In the genomic region with DNA sequence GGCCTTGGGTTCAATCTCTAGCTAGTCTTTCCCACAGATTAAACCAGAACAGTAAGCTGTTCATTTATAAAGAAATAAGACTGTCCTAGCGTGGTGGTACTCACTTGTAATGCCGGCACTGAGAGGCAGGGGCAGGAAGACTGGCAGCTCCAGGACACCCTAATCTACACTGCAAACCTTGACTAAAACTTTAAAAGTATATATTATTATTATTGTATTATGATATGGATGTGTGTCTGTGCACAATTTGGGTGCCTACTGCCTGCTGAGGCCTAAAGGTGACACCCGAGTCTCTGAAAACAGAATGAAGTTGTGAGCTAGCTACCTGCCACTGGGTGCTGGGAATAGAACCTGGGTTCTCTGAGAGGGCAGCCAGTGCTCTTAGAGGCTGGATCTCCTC, we compare ENCODE assay signal across 8 mouse cellular contexts. TPM values are rescaled to one million over a fixed set of nuclear protein-coding genes. Genes with fewer than 3 reads are reported as not detected.
A peak's percentile ranks its signal among the peaks of the same experiment; 100 is the strongest.
DNase-seq lines count a peak whose midpoint lies in the region; ATAC-seq and TF ChIP-seq lines count a peak whose summit lies in the region.

No protein-coding gene starts in this region.

- no peaks in the 10 kb centered on the region for H3K9me3 ChIP-seq in heart, embryonic 13.5 days
- H3K9me3 ChIP-seq in CH12.LX (replicated peaks; ENCODE audit: low read length) = peaks cover 6% of the 10 kb centered on the region
- H3K9me3 ChIP-seq in forebrain, embryonic 15.5 days = no peaks in the 10 kb centered on the region
- no peaks in the 10 kb centered on the region for H3K9me3 ChIP-seq in liver, embryonic 15.5 days (replicated peaks)

- no peak overlapping the region for H3K27ac ChIP-seq in heart, embryonic 13.5 days (replicated peaks)
- H3K27ac ChIP-seq in CH12.LX (ENCODE audit: insufficient read depth, low read depth) = no peak overlapping the region
- H3K27ac ChIP-seq in forebrain, embryonic 15.5 days (replicated peaks) = no peak overlapping the region
- no peak overlapping the region for H3K27ac ChIP-seq in liver, embryonic 15.5 days (replicated peaks)
- no peak overlapping the region for H3K27ac ChIP-seq in cerebellum, adult 2 months (ENCODE audit: insufficient read depth, low read length)

- WGBS in heart, embryonic 13.5 days = 90% methylated on average over 3 of the region's 3 CpGs
- 84% methylated on average over 3 of the region's 3 CpGs for WGBS in forebrain, embryonic 15.5 days
- 76% methylated on average over 3 of the region's 3 CpGs for WGBS in liver, embryonic 15.5 days (ENCODE audit: insufficient replicate concordance)
- WGBS in cerebellum, adult 2 months = 75% methylated on average over 3 of the region's 3 CpGs

- TF ChIP-seq RAD21 in CH12.LX (IDR thresholded peaks at IDR 0.05; ENCODE audit: low read depth, low read length) = no peak

- peaks cover 27% of the 10 kb centered on the region for H3K36me3 ChIP-seq in heart, embryonic 13.5 days
- H3K36me3 ChIP-seq in CH12.LX (replicated peaks in 1 of 2; ENCODE audit: control insufficient read depth in 1 of 2, insufficient read depth in 1 of 2, low read length in 1 of 2) = peaks cover 9 to 20% of the 10 kb centered on the region in 2 experiments
- H3K36me3 ChIP-seq in forebrain, embryonic 15.5 days = peaks cover 7% of the 10 kb centered on the region; the same call in 1 of the 2 replicates
- H3K36me3 ChIP-seq in liver, embryonic 15.5 days (replicated peaks) = peaks cover 17% of the 10 kb centered on the region

- H3K4me1 ChIP-seq in heart, embryonic 13.5 days = peaks cover 23% of the 10 kb centered on the region
- H3K4me1 ChIP-seq in CH12.LX (ENCODE audit: control insufficient read depth in 1 of 2, insufficient read depth in 2 of 2) = peaks cover 7 to 21% of the 10 kb centered on the region in 2 experiments; a peak in 3 of 4 replicates
- H3K4me1 ChIP-seq in forebrain, embryonic 15.5 days = peaks cover 23% of the 10 kb centered on the region
- H3K4me1 ChIP-seq in liver, embryonic 15.5 days (replicated peaks) = peaks cover 24% of the 10 kb centered on the region
- peaks cover 3% of the 10 kb centered on the region; the same call in 1 of the 2 replicates for H3K4me1 ChIP-seq in cerebellum, adult 2 months (ENCODE audit: control insufficient read depth, insufficient read depth, low read length)

- peak overlapping the region; percentile 86 for H3K4me2 ChIP-seq in heart, embryonic 13.5 days
- H3K4me2 ChIP-seq in CH12.LX (ENCODE audit: insufficient read depth, low read depth, poor library complexity, severe bottlenecking) = peak overlapping the region; percentile 99
- H3K4me2 ChIP-seq in forebrain, embryonic 15.5 days (replicated peaks) = peak overlapping the region; percentile 77
- peak overlapping the region; percentile 89 for H3K4me2 ChIP-seq in liver, embryonic 15.5 days

- H3K79me2 ChIP-seq in CH12.LX (replicated peaks; ENCODE audit: control insufficient read depth, extremely low read depth, insufficient read depth, poor library complexity, severe bottlenecking) = peaks cover 37% of the 10 kb centered on the region

- DNase-seq in heart, postnatal 10 days = no peak
- no peak for DNase-seq in CH12.LX (ENCODE audit: extremely low read depth)
- no peak for DNase-seq in cerebellum, adult 2 months
- no peak for DNase-seq in MN1 (ENCODE audit: low spot score)
- no peak for DNase-seq in natural killer cell, adult 2 months (ENCODE audit: low spot score in 2 of 2)

- in situ Hi-C loops in CH12.LX (cut with MboI; ENCODE audit: low pct_ligation_motif_present, low pct_unique_long_range_greater_than_20kb, low sequenced_read_pairs) = no loop called here

- peak overlapping the region; percentile 96 for H3K9ac ChIP-seq in heart, embryonic 13.5 days
- H3K9ac ChIP-seq in CH12.LX (ENCODE audit: insufficient read depth, low read depth) = peak overlapping the region; percentile 90
- no peak overlapping the region for H3K9ac ChIP-seq in forebrain, embryonic 15.5 days (replicated peaks)
- peak overlapping the region; percentile 89; the same call in 1 of the 2 replicates for H3K9ac ChIP-seq in liver, embryonic 15.5 days

- TF ChIP-seq CTCF in CH12.LX (conservative IDR thresholded peaks at IDR 0.05 in 1 of 2, IDR thresholded peaks at IDR 0.05 in 1 of 2; ENCODE audit: low read depth in 2 of 2, low read length in 2 of 2) = no peak
- no peak for TF ChIP-seq CTCF in cerebellum, adult 2 months (IDR thresholded peaks at IDR 0.05; ENCODE audit: borderline replicate concordance, insufficient read depth, low read depth, low read length)

- no peak for TF ChIP-seq EP300 in CH12.LX (IDR thresholded peaks at IDR 0.05; ENCODE audit: low read length)

- no peak for ATAC-seq in heart, embryonic 13.5 days (ENCODE audit: extremely low read depth, insufficient number of reproducible peaks, low FRiP score, low TSS enrichment)
- no peak for ATAC-seq in forebrain, embryonic 15.5 days (replicated peaks)
- no peak for ATAC-seq in liver, embryonic 15.5 days (ENCODE audit: insufficient read depth)

- H3K27me3 ChIP-seq in heart, embryonic 13.5 days (replicated peaks) = no peaks in the 10 kb centered on the region
- no peaks in the 10 kb centered on the region for H3K27me3 ChIP-seq in CH12.LX (replicated peaks)
- H3K27me3 ChIP-seq in forebrain, embryonic 15.5 days = no peaks in the 10 kb centered on the region
- H3K27me3 ChIP-seq in liver, embryonic 15.5 days = no peaks in the 10 kb centered on the region
- no peaks in the 10 kb centered on the region for H3K27me3 ChIP-seq in cerebellum, adult 2 months (ENCODE audit: control insufficient read depth, insufficient read depth, low read length)

- H3K4me3 ChIP-seq in heart, embryonic 13.5 days = peak overlapping the region; percentile 93
- peak overlapping the region in 1 of 3 experiments; percentile 96 for H3K4me3 ChIP-seq in CH12.LX (replicated peaks in 1 of 3; ENCODE audit: low read depth in 2 of 3, low read length in 2 of 3, poor library complexity in 1 of 3)
- H3K4me3 ChIP-seq in forebrain, embryonic 15.5 days = 0 out of 2 replicates have a peak overlapping the region, but pooled peaks have one; percentile 68
- peak overlapping the region; percentile 93 for H3K4me3 ChIP-seq in liver, embryonic 15.5 days (replicated peaks)
- H3K4me3 ChIP-seq in cerebellum, adult 2 months (replicated peaks; ENCODE audit: insufficient read depth, low read depth, low read length) = no peak overlapping the region

- intact Hi-C loops in heart, postnatal 10 days (cut with DNase I) = loop anchor here (5.0 kb wide), 1 partner anchor 46 kb away; a partner anchor contains a TSS

- dilution Hi-C loops in CH12.LX (cut with MboI; ENCODE audit: extremely low pct_ligation_motif_present, extremely low pct_unique_long_range_greater_than_20kb, low sequenced_read_pairs) = no loop called here

- TF ChIP-seq POLR2A in CH12.LX (IDR thresholded peaks at IDR 0.05; ENCODE audit: low read depth, low read length) = no peak
- no peak for TF ChIP-seq POLR2A in cerebellum, adult 2 months (IDR thresholded peaks at IDR 0.05; ENCODE audit: borderline replicate concordance, insufficient read depth, low read length)

TF ChIP-seq in CH12.LX, 34 proteins besides CTCF, POLR2A, EP300 and RAD21:
- TF ChIP-seq SMC3 (IDR thresholded peaks at IDR 0.05; ENCODE audit: low read depth, low read length) (no peak), HCFC1 (IDR thresholded peaks at IDR 0.05; ENCODE audit: low read depth, low read length) (no peak), ZC3H11A (IDR thresholded peaks at IDR 0.05; ENCODE audit: low read depth, low read length) (no peak), RCOR1 (conservative IDR thresholded peaks at IDR 0.05; ENCODE audit: low read depth, low read length) (no peak), MEF2A (IDR thresholded peaks at IDR 0.05; ENCODE audit: borderline replicate concordance, low read depth, low read length) (no peak), ELF1 (IDR thresholded peaks at IDR 0.05; ENCODE audit: low read depth, low read length) (no peak), E2F4 (IDR thresholded peaks at IDR 0.05; ENCODE audit: insufficient replicate concordance, low read depth, low read length) (no peak), MXI1 (IDR thresholded peaks at IDR 0.05; ENCODE audit: low read depth, low read length) (no peak), IRF4 (IDR thresholded peaks at IDR 0.05; ENCODE audit: low read depth, low read length) (no peak), BHLHE40 (IDR thresholded peaks at IDR 0.05; ENCODE audit: low read depth, low read length) (no peak), JUN (IDR thresholded peaks at IDR 0.05; ENCODE audit: insufficient read depth, low read depth, low read length) (no peak), POLR2AphosphoS2 (IDR thresholded peaks at IDR 0.05; ENCODE audit: low read depth, low read length) (no peak), SIN3A (IDR thresholded peaks at IDR 0.05; ENCODE audit: low read length) (no peak), GABPA (IDR thresholded peaks at IDR 0.05; ENCODE audit: insufficient replicate concordance, low read depth, low read length) (no peak)

RNA-seq across cellular contexts. Expression of a gene that starts 1.7 kb away (rescaled TPM):
- polyA plus RNA-seq in heart, embryonic 13.5 days (2015; fragmentation: Nextera tagmentation; extraction: Ambion mirVana) = 19.1 and 19.5 TPM in 2 replicates
- total RNA-seq in heart, postnatal 10 days (2021) = 10 to 100 TPM; 32.1 to 34.5 TPM
- total RNA-seq in CH12.LX (2012; rRNA removed) (12.8 and 13.3 TPM in 2 replicates), CH12.LX (2014; rRNA removed) (5.1 and 5.5 TPM in 2 replicates)
- polyA plus RNA-seq in CH12.LX (2012; ENCODE audit: insufficient read length, low read depth) = 8.0 and 10.4 TPM in 2 replicates
- polyA plus RNA-seq in forebrain, embryonic 15.5 days (2015; fragmentation: Nextera tagmentation; extraction: Ambion mirVana) = 22.4 and 23.7 TPM in 2 replicates
- 8.5 and 9.3 TPM in 2 replicates for polyA plus RNA-seq in liver, embryonic 15.5 days (2015; fragmentation: Nextera tagmentation; extraction: Ambion mirVana)
- 13.8 and 14.0 TPM in 2 replicates for polyA plus RNA-seq in cerebellum, adult 2 months (2012; rRNA removed)

RNA-seq across cellular contexts. Expression of a gene that starts 46.7 kb away (rescaled TPM):
- polyA plus RNA-seq in heart, embryonic 13.5 days (2015; fragmentation: Nextera tagmentation; extraction: Ambion mirVana) = 7.3 and 7.9 TPM in 2 replicates
- total RNA-seq in heart, postnatal 10 days (2021) = 10 to 100 TPM in 1 of 2 experiments, 1 to 10 TPM in 1; 9.9 to 14.0 TPM
- 10.8 and 11.2 TPM in 2 replicates for total RNA-seq in CH12.LX (2012; rRNA removed)
- 24.4 and 25.8 TPM in 2 replicates for total RNA-seq in CH12.LX (2014; rRNA removed)
- polyA plus RNA-seq in CH12.LX (2012; ENCODE audit: insufficient read length, low read depth) = 19.9 and 21.8 TPM in 2 replicates
- polyA plus RNA-seq in forebrain, embryonic 15.5 days (2015; fragmentation: Nextera tagmentation; extraction: Ambion mirVana) = 12.8 and 14.0 TPM in 2 replicates
- 7.6 and 10.5 TPM in 2 replicates for polyA plus RNA-seq in liver, embryonic 15.5 days (2015; fragmentation: Nextera tagmentation; extraction: Ambion mirVana)
- 13.3 TPM in 2 replicates for polyA plus RNA-seq in cerebellum, adult 2 months (2012; rRNA removed)
